Mouse (Mus musculus): ENCODE measurements at regions not wholly inside any gene's neighbourhood (a gene's known extent, or its start where the extent isn't known, plus 50 kb on each side); places are given as distances from the start of the nearest gene placed in this dataset.

GRCm38 (mm10) chr10:9027070-9027807, 141.4 kb upstream of the Sash1 start:
- Histone ChIP-seq H3K4me1 (ENCODE audit: control insufficient read depth, insufficient read depth, low read length) (no peaks in the 10 kb centered on the region), H3K4me3 (ENCODE audit: insufficient read depth, low read depth, low read length) (no peak overlapping the region), H3K36me3 (ENCODE audit: control insufficient read depth, insufficient read depth, low read length) (no peaks in the 10 kb centered on the region), H3K79me2 (ENCODE audit: control insufficient read depth, insufficient read depth, low read length) (no peaks in the 10 kb centered on the region), H3K27ac (replicated peaks; ENCODE audit: insufficient read depth, low read depth, low read length) (no peak overlapping the region), H3K9ac (ENCODE audit: low read depth, low read length) (no peak overlapping the region), H3K27me3 (ENCODE audit: control insufficient read depth, insufficient read depth, low read length) (no peaks in the 10 kb centered on the region)
- no peak for DNase-seq (ENCODE audit: extremely low read depth, low read depth, low spot score)
- no peak for TF ChIP-seq CTCF (IDR thresholded peaks at IDR 0.05; ENCODE audit: low read depth, low read length)
- TF ChIP-seq POLR2A (IDR thresholded peaks at IDR 0.05; ENCODE audit: extremely low read depth, insufficient read depth, low read length) = no peak
- WGBS = 92% methylated on average over 12 of the region's 12 CpGs

DNA sequence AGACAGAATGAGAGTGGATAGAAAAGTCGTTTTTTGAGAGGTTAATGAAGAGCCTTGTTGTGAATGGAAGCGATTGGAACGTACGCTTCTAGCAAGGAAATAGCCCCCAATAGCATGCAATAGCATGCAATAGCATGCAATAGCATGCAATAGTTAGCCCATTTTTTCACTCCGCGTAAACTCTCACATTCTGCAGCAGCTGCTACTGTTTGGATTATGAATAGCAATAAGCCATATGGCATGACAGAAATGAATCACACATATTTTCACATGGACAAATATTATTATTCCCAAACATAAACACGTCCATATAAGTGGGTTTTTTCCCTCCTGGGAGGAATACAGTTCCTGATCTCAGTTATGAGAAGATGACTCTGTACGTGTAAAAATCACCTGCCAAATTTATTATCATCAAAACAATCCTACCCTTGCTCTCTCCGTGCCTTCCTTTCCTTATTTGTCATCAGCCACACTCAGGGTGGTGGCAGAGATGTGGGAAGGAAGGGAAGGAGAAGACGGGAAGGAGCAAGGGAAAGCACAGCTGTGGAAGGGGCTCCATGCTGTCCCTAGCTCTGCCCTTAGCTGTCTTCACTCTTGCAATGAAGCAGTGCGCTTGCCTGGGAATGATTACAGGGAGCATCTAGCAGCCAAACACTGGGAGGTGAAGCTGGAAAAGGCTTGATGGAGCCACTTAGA, 129.1 kb upstream of the Sash1 start:
- no peak overlapping the region for H3K4me3 ChIP-seq (ENCODE audit: insufficient read depth, low read depth, low read length)
- H3K79me2 ChIP-seq (ENCODE audit: control insufficient read depth, insufficient read depth, low read length) = no peaks in the 10 kb centered on the region
- H3K36me3 ChIP-seq (ENCODE audit: control insufficient read depth, insufficient read depth, low read length) = no peaks in the 10 kb centered on the region
- H3K27me3 ChIP-seq (ENCODE audit: control insufficient read depth, insufficient read depth, low read length) = peaks cover 3% of the 10 kb centered on the region; the same call in 1 of the 2 replicates
- H3K9ac ChIP-seq (ENCODE audit: low read depth, low read length) = no peak overlapping the region
- TF ChIP-seq POLR2A (IDR thresholded peaks at IDR 0.05; ENCODE audit: extremely low read depth, insufficient read depth, low read length) (no peak), CTCF (IDR thresholded peaks at IDR 0.05; ENCODE audit: low read depth, low read length) (no peak)
- H3K27ac ChIP-seq (replicated peaks; ENCODE audit: insufficient read depth, low read depth, low read length) = no peak overlapping the region
- no peaks in the 10 kb centered on the region for H3K4me1 ChIP-seq (ENCODE audit: control insufficient read depth, insufficient read depth, low read length)
- DNase-seq (ENCODE audit: extremely low read depth, low read depth, low spot score) = no peak
- WGBS = 81% methylated on average over 11 of the region's 11 CpGs

- no peak for TF ChIP-seq CTCF (IDR thresholded peaks at IDR 0.05; ENCODE audit: low read depth, low read length)
- no peak for TF ChIP-seq POLR2A (IDR thresholded peaks at IDR 0.05; ENCODE audit: extremely low read depth, insufficient read depth, low read length)
- no peak for DNase-seq (ENCODE audit: extremely low read depth, low read depth, low spot score)
- WGBS = 83% methylated on average over 3 of the region's 3 CpGs
- H3K9ac ChIP-seq (ENCODE audit: low read depth, low read length) = no peak overlapping the region
- H3K27ac ChIP-seq (replicated peaks; ENCODE audit: insufficient read depth, low read depth, low read length) = no peak overlapping the region
- no peak overlapping the region for H3K4me3 ChIP-seq (ENCODE audit: insufficient read depth, low read depth, low read length)
- H3K79me2 ChIP-seq (ENCODE audit: control insufficient read depth, insufficient read depth, low read length) = no peaks in the 10 kb centered on the region
- H3K27me3 ChIP-seq (ENCODE audit: control insufficient read depth, insufficient read depth, low read length) = no peaks in the 10 kb centered on the region
- H3K36me3 ChIP-seq (ENCODE audit: control insufficient read depth, insufficient read depth, low read length) = no peaks in the 10 kb centered on the region
- no peaks in the 10 kb centered on the region for H3K4me1 ChIP-seq (ENCODE audit: control insufficient read depth, insufficient read depth, low read length)
These were observed 127.7 kb upstream of the Sash1 start for GRCm38 (mm10) chr10:9013549-9013925.

DNA sequence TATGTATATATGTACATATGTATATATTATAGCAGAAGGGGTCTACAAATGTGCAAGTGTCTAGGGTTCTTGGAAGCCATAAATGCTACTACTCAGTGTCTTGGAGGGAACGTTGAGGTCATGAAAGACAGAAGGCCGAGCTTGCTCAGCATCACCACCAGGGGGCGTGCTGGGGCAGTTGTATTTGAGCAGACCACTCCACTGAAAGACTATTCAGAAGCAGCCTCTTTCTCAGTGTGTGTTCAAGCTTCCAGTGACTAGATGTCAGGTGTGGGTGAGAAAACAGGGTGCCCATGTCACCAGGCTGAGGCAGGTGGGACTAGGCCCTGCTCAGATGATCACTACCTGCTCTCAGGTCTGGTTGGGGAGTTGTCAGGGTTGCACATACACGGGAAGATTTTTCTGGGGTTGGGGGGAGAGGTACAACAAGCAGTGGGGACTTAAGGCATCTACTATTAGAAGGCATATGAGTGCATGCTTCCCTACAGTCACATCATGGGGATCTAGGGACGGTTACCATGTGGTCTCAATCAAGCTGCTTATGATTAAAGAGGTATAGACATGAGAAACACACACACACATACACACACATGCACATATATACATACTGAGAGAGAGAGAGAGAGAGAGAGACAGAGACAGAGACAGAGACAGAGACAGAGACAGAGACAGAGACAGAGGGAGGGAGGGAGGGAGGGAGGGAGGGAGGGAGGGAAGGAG, 127.1 kb upstream of the Sash1 start:
- no peaks in the 10 kb centered on the region for H3K79me2 ChIP-seq (ENCODE audit: control insufficient read depth, insufficient read depth, low read length)
- no peak overlapping the region for H3K9ac ChIP-seq (ENCODE audit: low read depth, low read length)
- no peaks in the 10 kb centered on the region for H3K27me3 ChIP-seq (ENCODE audit: control insufficient read depth, insufficient read depth, low read length)
- no peak for DNase-seq (ENCODE audit: extremely low read depth, low read depth, low spot score)
- no peak overlapping the region for H3K27ac ChIP-seq (replicated peaks; ENCODE audit: insufficient read depth, low read depth, low read length)
- 39% methylated on average over 5 of the region's 5 CpGs for WGBS
- no peaks in the 10 kb centered on the region for H3K4me1 ChIP-seq (ENCODE audit: control insufficient read depth, insufficient read depth, low read length)
- TF ChIP-seq CTCF (IDR thresholded peaks at IDR 0.05; ENCODE audit: low read depth, low read length) (peak; percentile 89), POLR2A (IDR thresholded peaks at IDR 0.05; ENCODE audit: extremely low read depth, insufficient read depth, low read length) (no peak)
- no peak overlapping the region for H3K4me3 ChIP-seq (ENCODE audit: insufficient read depth, low read depth, low read length)
- H3K36me3 ChIP-seq (ENCODE audit: control insufficient read depth, insufficient read depth, low read length) = no peaks in the 10 kb centered on the region

DNA sequence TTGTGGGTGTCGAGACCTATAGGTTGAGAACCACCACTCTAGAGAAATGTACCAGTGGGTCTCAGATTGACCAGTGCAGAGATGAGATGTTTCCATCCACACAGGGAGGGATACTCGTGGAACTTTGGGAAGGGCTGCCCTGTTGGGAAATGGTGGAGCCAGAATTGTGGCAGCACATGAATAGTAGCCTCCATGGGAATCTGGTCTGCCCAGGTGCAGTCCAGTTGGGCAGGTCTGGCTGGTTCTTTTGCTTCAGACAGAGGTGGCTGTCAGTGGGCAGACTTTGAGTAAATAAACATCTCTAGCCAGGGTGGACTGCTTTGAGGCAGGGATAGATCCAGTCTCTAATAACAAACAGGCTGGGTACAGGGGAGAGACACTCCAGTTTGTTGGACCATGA, 126.0 kb upstream of the Sash1 start:
- no peak overlapping the region for H3K4me3 ChIP-seq (ENCODE audit: insufficient read depth, low read depth, low read length)
- no peaks in the 10 kb centered on the region for H3K27me3 ChIP-seq (ENCODE audit: control insufficient read depth, insufficient read depth, low read length)
- no peak overlapping the region for H3K9ac ChIP-seq (ENCODE audit: low read depth, low read length)
- DNase-seq (ENCODE audit: extremely low read depth, low read depth, low spot score) = no peak
- H3K36me3 ChIP-seq (ENCODE audit: control insufficient read depth, insufficient read depth, low read length) = no peaks in the 10 kb centered on the region
- H3K27ac ChIP-seq (replicated peaks; ENCODE audit: insufficient read depth, low read depth, low read length) = no peak overlapping the region
- H3K4me1 ChIP-seq (ENCODE audit: control insufficient read depth, insufficient read depth, low read length) = no peaks in the 10 kb centered on the region
- TF ChIP-seq POLR2A (IDR thresholded peaks at IDR 0.05; ENCODE audit: extremely low read depth, insufficient read depth, low read length) = no peak
- TF ChIP-seq CTCF (IDR thresholded peaks at IDR 0.05; ENCODE audit: low read depth, low read length) = no peak
- WGBS = 73% methylated on average over 2 of the region's 2 CpGs
- no peaks in the 10 kb centered on the region for H3K79me2 ChIP-seq (ENCODE audit: control insufficient read depth, insufficient read depth, low read length)
